Mouse (Mus musculus): ENCODE measurements around the gene Hnf4a. TPM values are rescaled to one million over a fixed set of nuclear protein-coding genes. Genes with fewer than 3 reads are reported as not detected.

Gene Hnf4a
- polyA plus RNA-seq, 1 experiment from 2014 or later = 85.1 TPM

GRCm38 (mm10) chr2:163493031-163493430, 13.6 kb upstream of the Hnf4a start:
- H3K9me3 ChIP-seq = no peaks in the 10 kb centered on the region
- 46% methylated on average over 5 of the region's 5 CpGs for WGBS
- H3K36me3 ChIP-seq = no peaks in the 10 kb centered on the region
- H3K4me3 ChIP-seq (replicated peaks) = no peak overlapping the region
- no peak for ATAC-seq
- no peak overlapping the region; the same call in 1 of the 2 replicates for H3K9ac ChIP-seq
- peaks cover 8% of the 10 kb centered on the region; the same call in 1 of the 2 replicates for H3K4me1 ChIP-seq (replicated peaks)
- H3K27ac ChIP-seq = no peak overlapping the region
- no peaks in the 10 kb centered on the region for H3K27me3 ChIP-seq (replicated peaks)
- H3K4me2 ChIP-seq (replicated peaks) = no peak overlapping the region

DNA sequence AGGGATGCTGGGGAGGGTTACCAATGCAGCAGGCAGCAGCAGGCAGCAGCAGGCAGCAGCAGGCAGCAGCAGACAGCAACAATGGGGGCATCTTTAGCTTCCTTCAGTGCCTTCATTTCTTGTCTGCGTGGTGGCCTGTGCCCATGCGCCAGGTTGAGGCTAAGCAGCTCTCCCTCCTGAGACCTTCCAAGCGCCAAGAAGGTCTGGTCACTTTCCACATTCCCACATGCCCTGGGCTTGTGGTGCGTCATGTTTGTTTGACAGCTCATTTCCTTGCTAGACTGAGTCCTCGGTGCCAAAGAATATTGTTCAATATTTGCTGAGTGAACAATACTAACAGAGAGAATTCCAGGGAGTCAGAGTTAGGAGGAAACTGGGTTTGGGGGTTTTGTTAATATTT, 12.6 kb upstream of the Hnf4a start:
- H3K36me3 ChIP-seq = no peaks in the 10 kb centered on the region
- WGBS = 10% methylated on average over 5 of the region's 5 CpGs
- 0 out of 2 replicates have a peak, but pooled peaks have one; percentile 32 for ATAC-seq
- peaks cover 8% of the 10 kb centered on the region; the same call in 1 of the 2 replicates for H3K4me1 ChIP-seq (replicated peaks)
- no peaks in the 10 kb centered on the region for H3K27me3 ChIP-seq (replicated peaks)
- no peak overlapping the region for H3K4me3 ChIP-seq (replicated peaks)
- H3K9me3 ChIP-seq = no peaks in the 10 kb centered on the region
- H3K27ac ChIP-seq = no peak overlapping the region
- H3K9ac ChIP-seq = no peak overlapping the region
- 0 out of 2 replicates have a peak overlapping the region, but pooled peaks have one; percentile 2 for H3K4me2 ChIP-seq (replicated peaks)

- H3K27me3 ChIP-seq (replicated peaks) = no peaks in the 10 kb centered on the region
- no peak for ATAC-seq
- WGBS = 40% methylated on average over 6 of the region's 6 CpGs
- no peaks in the 10 kb centered on the region for H3K36me3 ChIP-seq
- peaks cover 8% of the 10 kb centered on the region; the same call in 1 of the 2 replicates for H3K4me1 ChIP-seq (replicated peaks)
- H3K4me2 ChIP-seq (replicated peaks) = no peak overlapping the region
- H3K4me3 ChIP-seq (replicated peaks) = no peak overlapping the region
- no peak overlapping the region for H3K9ac ChIP-seq
- no peak overlapping the region for H3K27ac ChIP-seq
- no peaks in the 10 kb centered on the region for H3K9me3 ChIP-seq
Measured at GRCm38 (mm10) chr2:163494456-163494855, 12.2 kb upstream of the Hnf4a start.

- no peaks in the 10 kb centered on the region for H3K36me3 ChIP-seq
- WGBS = 73% methylated on average over 2 of the region's 2 CpGs
- no peak overlapping the region for H3K27ac ChIP-seq
- peaks cover 8% of the 10 kb centered on the region; the same call in 1 of the 2 replicates for H3K4me1 ChIP-seq (replicated peaks)
- ATAC-seq = no peak
- no peaks in the 10 kb centered on the region for H3K9me3 ChIP-seq
- H3K27me3 ChIP-seq (replicated peaks) = no peaks in the 10 kb centered on the region
- no peak overlapping the region for H3K4me2 ChIP-seq (replicated peaks)
- H3K4me3 ChIP-seq (replicated peaks) = no peak overlapping the region
- no peak overlapping the region for H3K9ac ChIP-seq
Measured at GRCm38 (mm10) chr2:163502219-163502618, 4.4 kb upstream of the Hnf4a start.

GRCm38 (mm10) chr2:163503191-163503590, 3.4 kb upstream of the Hnf4a start:
- Histone ChIP-seq H3K4me3 (replicated peaks) (no peak overlapping the region), H3K4me1 (replicated peaks) (peaks cover 8% of the 10 kb centered on the region; the same call in 1 of the 2 replicates), H3K9ac (no peak overlapping the region), H3K36me3 (no peaks in the 10 kb centered on the region), H3K9me3 (no peaks in the 10 kb centered on the region), H3K27me3 (replicated peaks) (no peaks in the 10 kb centered on the region), H3K4me2 (replicated peaks) (peak overlapping the region; percentile 19), H3K27ac (peak overlapping the region; percentile 66)
- 53% methylated on average over 7 of the region's 7 CpGs for WGBS
- peak; percentile 19 for ATAC-seq

GRCm38 (mm10) chr2:163525761-163526243, 19.2 kb downstream of the Hnf4a start:
- WGBS = 84% methylated on average over 7 of the region's 7 CpGs
- Histone ChIP-seq H3K9ac (no peak overlapping the region), H3K4me1 (replicated peaks) (no peaks in the 10 kb centered on the region), H3K9me3 (no peaks in the 10 kb centered on the region), H3K4me3 (replicated peaks) (no peak overlapping the region), H3K4me2 (replicated peaks) (no peak overlapping the region), H3K27ac (no peak overlapping the region), H3K27me3 (replicated peaks) (no peaks in the 10 kb centered on the region), H3K36me3 (no peaks in the 10 kb centered on the region)
- no peak for ATAC-seq

- Histone ChIP-seq H3K4me3 (replicated peaks) (no peak overlapping the region), H3K9me3 (no peaks in the 10 kb centered on the region), H3K4me1 (replicated peaks) (0 out of 2 replicates have a peak, but pooled peaks cover 4% of the 10 kb centered on the region), H3K27ac (no peak overlapping the region), H3K36me3 (no peaks in the 10 kb centered on the region), H3K4me2 (replicated peaks) (no peak overlapping the region), H3K27me3 (replicated peaks) (no peaks in the 10 kb centered on the region), H3K9ac (no peak overlapping the region)
- no peak for ATAC-seq
- WGBS = 78% methylated on average over 2 of the region's 2 CpGs
Measured at GRCm38 (mm10) chr2:163527497-163527896, 20.9 kb downstream of the Hnf4a start.

GRCm38 (mm10) chr2:163530418-163530817, 23.8 kb downstream of the Hnf4a start:
- Histone ChIP-seq H3K27ac (peak overlapping the region; percentile 29; the same call in 1 of the 2 replicates), H3K9ac (no peak overlapping the region), H3K36me3 (no peaks in the 10 kb centered on the region), H3K4me1 (replicated peaks) (peaks cover 8% of the 10 kb centered on the region), H3K27me3 (replicated peaks) (no peaks in the 10 kb centered on the region), H3K4me3 (replicated peaks) (no peak overlapping the region), H3K4me2 (replicated peaks) (no peak overlapping the region), H3K9me3 (no peaks in the 10 kb centered on the region)
- 37% methylated on average over 8 of the region's 8 CpGs for WGBS
- peak; percentile 80 for ATAC-seq

DNA sequence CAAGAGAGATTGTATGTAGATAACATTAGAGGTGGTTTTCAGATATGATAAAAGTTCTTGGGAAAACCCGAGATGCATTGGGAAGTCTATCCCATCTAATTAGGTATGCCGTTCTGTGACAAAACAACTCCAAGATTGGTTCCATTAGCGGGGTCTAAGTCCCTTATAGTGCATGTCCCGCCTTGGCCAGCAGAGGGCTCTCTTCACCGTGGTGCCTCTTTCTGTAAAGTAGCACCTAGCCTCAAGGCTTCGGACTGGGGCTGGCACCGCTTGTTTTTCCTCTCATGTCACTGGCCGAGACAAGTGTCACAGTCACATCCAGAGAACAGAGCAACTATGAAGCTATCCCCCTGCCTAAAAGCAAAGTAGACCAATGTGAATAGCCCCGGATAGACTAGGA, 25.3 kb downstream of the Hnf4a start:
- no peak for ATAC-seq
- Histone ChIP-seq H3K9me3 (no peaks in the 10 kb centered on the region), H3K9ac (peak overlapping the region; percentile 17; the same call in 1 of the 2 replicates)

GRCm38 (mm10) chr2:163533226-163533625, 26.6 kb downstream of the Hnf4a start:
- WGBS = 81% methylated on average over 9 of the region's 9 CpGs
- no peak overlapping the region for H3K4me3 ChIP-seq (replicated peaks)
- ATAC-seq = no peak
- no peaks in the 10 kb centered on the region for H3K27me3 ChIP-seq (replicated peaks)
- H3K4me2 ChIP-seq (replicated peaks) = no peak overlapping the region
- no peak overlapping the region for H3K27ac ChIP-seq
- H3K4me1 ChIP-seq (replicated peaks) = peaks cover 16% of the 10 kb centered on the region
- no peaks in the 10 kb centered on the region for H3K36me3 ChIP-seq
- no peaks in the 10 kb centered on the region for H3K9me3 ChIP-seq
- no peak overlapping the region for H3K9ac ChIP-seq

More for the DNA sequence above, 25.3 kb downstream of the Hnf4a start:
- Histone ChIP-seq H3K27ac (no peak overlapping the region), H3K4me3 (replicated peaks) (no peak overlapping the region), H3K4me2 (replicated peaks) (no peak overlapping the region), H3K27me3 (replicated peaks) (no peaks in the 10 kb centered on the region), H3K36me3 (no peaks in the 10 kb centered on the region), H3K4me1 (replicated peaks) (peaks cover 16% of the 10 kb centered on the region)
- 11% methylated on average over 9 of the region's 9 CpGs for WGBS

GRCm38 (mm10) chr2:163534958-163535524, 28.4 kb downstream of the Hnf4a start:
- peak; percentile 71 for ATAC-seq
- no peaks in the 10 kb centered on the region for H3K36me3 ChIP-seq
- H3K27ac ChIP-seq = peak overlapping the region; percentile 68

GRCm38 (mm10) chr2:163537443-163537842, 30.8 kb downstream of the Hnf4a start:
- no peak overlapping the region for H3K4me3 ChIP-seq (replicated peaks)
- 0 out of 2 replicates have a peak overlapping the region, but pooled peaks have one; percentile 32 for H3K27ac ChIP-seq
- H3K36me3 ChIP-seq = no peaks in the 10 kb centered on the region
- ATAC-seq = no peak
- H3K4me1 ChIP-seq (replicated peaks) = peaks cover 21% of the 10 kb centered on the region
- 76% methylated on average over 5 of the region's 5 CpGs for WGBS
- H3K27me3 ChIP-seq (replicated peaks) = no peaks in the 10 kb centered on the region
- H3K9me3 ChIP-seq = no peaks in the 10 kb centered on the region
- H3K9ac ChIP-seq = 0 out of 2 replicates have a peak overlapping the region, but pooled peaks have one; percentile 13
- 0 out of 2 replicates have a peak overlapping the region, but pooled peaks have one; percentile 14 for H3K4me2 ChIP-seq (replicated peaks)

More at GRCm38 (mm10) chr2:163534958-163535524, 28.4 kb downstream of the Hnf4a start:
- Histone ChIP-seq H3K4me1 (replicated peaks) (peaks cover 25% of the 10 kb centered on the region), H3K9ac (peak overlapping the region; percentile 36), H3K9me3 (no peaks in the 10 kb centered on the region), H3K4me3 (replicated peaks) (peak overlapping the region; percentile 20), H3K4me2 (replicated peaks) (peak overlapping the region; percentile 66), H3K27me3 (replicated peaks) (no peaks in the 10 kb centered on the region)
- 6% methylated on average over 22 of the region's 22 CpGs for WGBS
